Mouse (Mus musculus) CH12.LX (cell line): ENCODE measurements around the gene Trim10.

Source experiments
- CTCF ChIP-seq, 2 experiments: IDR thresholded peaks in 1 of 2; conservative IDR thresholded peaks in 1 of 2; 2 replicates each; pipeline ENCODE4 v1.5.1; 2011 to 2012; ENCODE audit warnings: low read depth in 2 of 2, low read length in 2 of 2, improper control_type of control experiment in 1 of 2, inconsistent platforms in 1 of 2, mild to moderate bottlenecking in 1 of 2, moderate library complexity in 1 of 2
- EP300 ChIP-seq: IDR thresholded peaks from 2 replicates; pipeline ENCODE4 v1.6.1; 2011; ENCODE audit warnings: low read length, improper control_type of control experiment
- GABPA ChIP-seq: IDR thresholded peaks from 2 replicates; pipeline ENCODE4 v1.6.1; 2012; ENCODE audit warnings: low read depth, low read length, improper control_type of control experiment, inconsistent platforms; ENCODE audit not compliant: insufficient replicate concordance
- MEF2A ChIP-seq: IDR thresholded peaks from 2 replicates; pipeline ENCODE4 v1.6.1; 2014; ENCODE audit warnings: low read depth, mild to moderate bottlenecking, inconsistent platforms, low read length, improper control_type of control experiment, borderline replicate concordance
- MXI1 ChIP-seq: IDR thresholded peaks from 2 replicates; pipeline ENCODE4 v1.6.1; 2011; ENCODE audit warnings: mild to moderate bottlenecking, low read depth, low read length, improper control_type of control experiment
- ZC3H11A ChIP-seq: IDR thresholded peaks from 2 replicates; pipeline ENCODE4 v1.6.1; 2012; ENCODE audit warnings: low read depth, mild to moderate bottlenecking, inconsistent platforms, low read length, improper control_type of control experiment

DNA sequence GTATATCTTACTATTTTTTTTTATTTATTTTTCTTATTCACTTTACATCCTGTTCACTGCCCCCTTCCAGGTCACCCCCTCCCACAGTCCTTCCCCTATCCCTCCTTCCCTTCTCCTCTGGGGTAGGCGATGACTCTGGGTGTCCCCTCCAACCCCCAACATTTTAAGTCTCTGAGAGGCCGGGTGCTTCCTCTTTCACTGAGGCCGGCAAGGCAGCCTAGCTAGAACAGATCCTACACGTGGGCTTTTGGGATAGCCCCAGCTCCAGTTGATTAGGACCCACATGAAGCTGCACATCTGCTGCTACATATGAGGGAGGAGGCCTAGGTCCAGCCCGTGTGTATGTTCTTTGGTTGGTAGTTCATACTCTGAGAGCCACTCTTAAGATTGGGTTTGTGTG is 30.4 kb upstream of the Trim10 start:
- TF ChIP-seq MEF2A (no peak), GABPA (no peak), ZC3H11A (no peak), MXI1 (no peak), CTCF (conservative IDR thresholded peaks at IDR 0.05 in 1 of 2, IDR thresholded peaks at IDR 0.05 in 1 of 2; ENCODE audit: low read depth in 2 of 2, low read length in 2 of 2) (no peak), EP300 (no peak)
